Mouse (Mus musculus): ENCODE results near the gene Ndufb10. TPM values are rescaled to one million over a fixed set of nuclear protein-coding genes. Genes with fewer than 3 reads are reported as not detected.

The Ndufb10 gene
- polyA plus RNA-seq, 1 experiment from 2014 or later: 223 TPM

DNA sequence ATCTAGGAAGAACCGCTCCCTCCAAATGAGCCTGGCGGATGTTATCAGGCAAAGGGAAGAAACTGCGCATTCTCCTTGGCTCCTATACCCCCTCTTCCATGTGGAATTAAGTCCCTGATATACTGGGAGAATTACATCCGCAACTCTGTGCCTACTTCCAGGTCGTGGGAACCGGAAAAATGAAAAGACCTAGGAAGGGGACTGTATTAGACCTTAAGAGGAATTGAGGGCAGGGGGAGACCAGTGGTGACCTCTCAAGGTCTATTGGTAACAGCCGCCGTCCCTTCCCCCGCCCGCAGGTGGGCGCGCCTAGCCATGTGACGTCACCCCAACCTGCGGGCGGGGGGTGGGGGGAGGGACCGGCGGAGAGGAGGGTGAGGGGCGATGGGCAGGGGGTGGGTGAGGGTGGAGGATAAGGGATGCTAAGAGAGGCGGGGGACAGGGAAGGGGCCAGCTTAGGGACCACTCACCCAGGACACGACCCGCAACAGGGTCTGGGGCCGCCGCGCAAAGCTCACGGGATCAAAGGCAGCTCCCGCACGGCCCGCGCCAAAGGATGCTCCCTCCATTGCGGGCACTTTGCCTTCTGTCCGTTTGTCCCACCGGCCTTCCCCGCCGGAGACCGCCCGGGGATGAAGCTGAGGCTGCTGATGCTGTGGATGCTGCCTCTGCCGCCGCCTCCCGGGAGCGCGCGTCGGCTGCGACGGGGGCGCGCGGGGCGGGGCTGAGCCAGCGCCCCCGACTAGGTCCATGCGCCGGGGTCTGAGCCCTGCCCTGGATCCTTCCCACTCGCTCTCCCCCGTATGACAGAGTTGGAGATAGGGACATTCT, 34.8 kb downstream of the Ndufb10 start, which contains the start of gene Syngr3:
Syngr3 (minus strand) TSS at position 705 of the 831 bp plus-strand sequence.
- H3K9ac ChIP-seq (ENCODE audit: low read depth, low read length): peak within 1 kb of the TSS; percentile 71
- H3K4me1 ChIP-seq (replicated peaks; ENCODE audit: control insufficient read depth, insufficient read depth, low read length): peaks cover 8% of the 10 kb centered on the region; the same call in 1 of the 2 replicates
- no peaks in the 10 kb centered on the region for H3K36me3 ChIP-seq (ENCODE audit: control insufficient read depth, insufficient read depth, low read length)
- peaks cover 36% of the 10 kb centered on the region for H3K27me3 ChIP-seq (ENCODE audit: control insufficient read depth, insufficient read depth, low read length)
- no peaks in the 10 kb centered on the region for H3K9me3 ChIP-seq (ENCODE audit: control insufficient read depth, low read length)
- DNase-seq (ENCODE audit: low spot score) (peak; percentile 68), ATAC-seq (ENCODE audit: low FRiP score) (peak; percentile 31; the same call in 1 of the 2 replicates)
- peak within 1 kb of the TSS; percentile 68 for H3K4me3 ChIP-seq (ENCODE audit: low read depth, low read length)
- H3K27ac ChIP-seq (ENCODE audit: low read depth, low read length): no peak within 1 kb of the TSS; the same call in 1 of the 2 replicates
- peak within 1 kb of the TSS; percentile 85 for H3K4me2 ChIP-seq (replicated peaks; ENCODE audit: low read depth, low read length)
- under 1% methylated on average over 52 of the region's 55 CpGs for WGBS

DNA sequence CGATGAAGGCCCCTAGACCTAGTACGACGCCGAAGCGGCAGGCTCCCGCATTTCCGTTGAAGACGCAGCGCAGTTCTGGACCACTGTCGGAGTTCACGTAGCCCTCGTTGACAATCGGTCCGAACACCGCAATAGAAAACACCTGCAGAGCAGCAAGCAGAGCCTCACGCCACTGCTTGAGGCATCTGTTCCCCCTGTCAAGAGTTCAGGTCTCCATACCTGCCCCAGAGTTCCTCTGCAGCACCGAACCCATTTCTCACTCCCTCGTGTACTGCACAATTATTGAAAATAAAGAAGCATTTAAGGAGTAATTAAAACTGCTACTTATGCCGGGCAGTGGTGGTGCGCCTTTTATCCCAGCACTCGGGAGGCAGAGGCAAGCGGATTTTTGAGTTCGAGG, 36.7 kb downstream of the Ndufb10 start:
- no peak for DNase-seq (ENCODE audit: low spot score)
- Histone ChIP-seq H3K27ac (ENCODE audit: low read depth, low read length) (no peak overlapping the region), H3K36me3 (ENCODE audit: control insufficient read depth, insufficient read depth, low read length) (no peaks in the 10 kb centered on the region), H3K4me3 (ENCODE audit: low read depth, low read length) (peak overlapping the region; percentile 27), H3K4me1 (replicated peaks; ENCODE audit: control insufficient read depth, insufficient read depth, low read length) (peaks cover 8% of the 10 kb centered on the region; the same call in 1 of the 2 replicates), H3K9me3 (ENCODE audit: control insufficient read depth, low read length) (no peaks in the 10 kb centered on the region), H3K9ac (ENCODE audit: low read depth, low read length) (0 out of 2 replicates have a peak overlapping the region, but pooled peaks have one; percentile 23), H3K27me3 (ENCODE audit: control insufficient read depth, insufficient read depth, low read length) (peaks cover 36% of the 10 kb centered on the region), H3K4me2 (replicated peaks; ENCODE audit: low read depth, low read length) (peak overlapping the region; percentile 36)
- ATAC-seq (ENCODE audit: low FRiP score): no peak
- WGBS: 20% methylated on average over 23 of the region's 23 CpGs

DNA sequence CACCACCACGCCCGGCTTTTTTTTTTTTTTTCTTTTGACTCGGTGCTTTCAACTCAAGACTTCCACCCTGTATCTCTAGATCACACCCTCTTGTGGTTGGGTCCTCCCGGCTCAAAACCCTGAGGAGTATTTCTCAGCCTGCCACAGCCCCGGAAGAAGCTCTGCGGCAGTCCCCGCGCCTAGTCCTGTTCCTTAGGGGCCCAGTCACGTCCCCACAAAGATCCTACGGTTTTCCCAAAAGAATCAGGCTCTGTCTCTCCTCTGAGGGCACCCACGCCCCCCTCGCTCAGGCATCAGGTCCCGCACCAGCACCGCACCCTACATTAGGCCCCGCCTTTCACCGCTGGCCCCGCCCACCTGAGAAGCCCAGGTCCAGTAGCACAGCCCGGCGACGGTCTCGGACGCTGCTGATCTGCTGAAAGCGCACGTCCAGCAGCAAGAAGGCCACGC, 37.1 kb downstream of the Ndufb10 start:
- Histone ChIP-seq H3K9me3 (ENCODE audit: control insufficient read depth, low read length) (no peaks in the 10 kb centered on the region), H3K9ac (ENCODE audit: low read depth, low read length) (0 out of 2 replicates have a peak overlapping the region, but pooled peaks have one; percentile 23), H3K4me1 (replicated peaks; ENCODE audit: control insufficient read depth, insufficient read depth, low read length) (peaks cover 8% of the 10 kb centered on the region; the same call in 1 of the 2 replicates), H3K27ac (ENCODE audit: low read depth, low read length) (no peak overlapping the region), H3K4me3 (ENCODE audit: low read depth, low read length) (peak overlapping the region; percentile 27), H3K27me3 (ENCODE audit: control insufficient read depth, insufficient read depth, low read length) (peaks cover 36% of the 10 kb centered on the region), H3K4me2 (replicated peaks; ENCODE audit: low read depth, low read length) (peak overlapping the region; percentile 36), H3K36me3 (ENCODE audit: control insufficient read depth, insufficient read depth, low read length) (no peaks in the 10 kb centered on the region)
- DNase-seq (ENCODE audit: low spot score): peak; percentile 62
- ATAC-seq (ENCODE audit: low FRiP score): peak; percentile 37; the same call in 1 of the 2 replicates
- WGBS: 2% methylated on average over 25 of the region's 25 CpGs

DNA sequence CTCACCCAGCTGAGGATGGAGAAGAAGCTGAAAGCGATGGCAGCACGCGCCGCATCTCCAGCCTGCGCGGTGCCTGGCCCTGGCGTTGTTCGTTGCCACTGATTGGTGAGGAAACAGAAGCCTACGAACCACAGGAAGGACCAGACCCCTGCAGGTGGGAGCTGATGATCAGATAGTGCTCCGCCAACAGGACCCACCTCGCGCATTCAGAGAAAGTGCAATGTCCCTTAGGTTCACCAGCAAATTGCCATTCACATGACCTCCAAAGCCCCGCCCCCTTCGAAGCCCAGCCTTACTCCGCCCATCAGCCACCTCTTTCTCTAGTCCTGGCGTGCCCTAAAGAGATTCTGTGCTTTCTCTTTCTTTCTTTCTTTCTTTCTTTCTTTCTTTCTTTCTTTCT, 37.8 kb downstream of the Ndufb10 start:
- ATAC-seq (ENCODE audit: low FRiP score): no peak
- Histone ChIP-seq H3K4me2 (replicated peaks; ENCODE audit: low read depth, low read length) (0 out of 2 replicates have a peak overlapping the region, but pooled peaks have one; percentile 5), H3K27me3 (ENCODE audit: control insufficient read depth, insufficient read depth, low read length) (peaks cover 36% of the 10 kb centered on the region), H3K27ac (ENCODE audit: low read depth, low read length) (no peak overlapping the region), H3K36me3 (ENCODE audit: control insufficient read depth, insufficient read depth, low read length) (no peaks in the 10 kb centered on the region), H3K4me3 (ENCODE audit: low read depth, low read length) (no peak overlapping the region), H3K9me3 (ENCODE audit: control insufficient read depth, low read length) (no peaks in the 10 kb centered on the region), H3K9ac (ENCODE audit: low read depth, low read length) (no peak overlapping the region), H3K4me1 (replicated peaks; ENCODE audit: control insufficient read depth, insufficient read depth, low read length) (peaks cover 8% of the 10 kb centered on the region; the same call in 1 of the 2 replicates)
- 26% methylated on average over 16 of the region's 16 CpGs for WGBS
- DNase-seq (ENCODE audit: low spot score): peak; percentile 68

- H3K9me3 ChIP-seq (ENCODE audit: control insufficient read depth, low read length): no peaks in the 10 kb centered on the region
- no peak for DNase-seq (ENCODE audit: low spot score)
- peaks cover 14% of the 10 kb centered on the region for H3K36me3 ChIP-seq (ENCODE audit: control insufficient read depth, insufficient read depth, low read length)
- H3K4me3 ChIP-seq (ENCODE audit: low read depth, low read length): no peak overlapping the region
- no peak overlapping the region for H3K9ac ChIP-seq (ENCODE audit: low read depth, low read length)
- H3K4me2 ChIP-seq (replicated peaks; ENCODE audit: low read depth, low read length): no peak overlapping the region
- WGBS: 95% methylated on average over 24 of the region's 24 CpGs
- no peak overlapping the region for H3K27ac ChIP-seq (ENCODE audit: low read depth, low read length)
- H3K27me3 ChIP-seq (ENCODE audit: control insufficient read depth, insufficient read depth, low read length): no peaks in the 10 kb centered on the region
- ATAC-seq (ENCODE audit: low FRiP score): no peak
- no peaks in the 10 kb centered on the region for H3K4me1 ChIP-seq (replicated peaks; ENCODE audit: control insufficient read depth, insufficient read depth, low read length)
These were observed 46.7 kb downstream of the Ndufb10 start for GRCm38 (mm10) chr17:24677500-24678080.

- Histone ChIP-seq H3K27me3 (ENCODE audit: control insufficient read depth, insufficient read depth, low read length) (no peaks in the 10 kb centered on the region), H3K27ac (ENCODE audit: low read depth, low read length) (no peak overlapping the region), H3K36me3 (ENCODE audit: control insufficient read depth, insufficient read depth, low read length) (peaks cover 14% of the 10 kb centered on the region), H3K4me2 (replicated peaks; ENCODE audit: low read depth, low read length) (no peak overlapping the region), H3K9ac (ENCODE audit: low read depth, low read length) (no peak overlapping the region), H3K9me3 (ENCODE audit: control insufficient read depth, low read length) (no peaks in the 10 kb centered on the region), H3K4me1 (replicated peaks; ENCODE audit: control insufficient read depth, insufficient read depth, low read length) (no peaks in the 10 kb centered on the region; the same call in 1 of the 2 replicates), H3K4me3 (ENCODE audit: low read depth, low read length) (no peak overlapping the region)
- 94% methylated on average over 5 of the region's 5 CpGs for WGBS
- ATAC-seq (ENCODE audit: low FRiP score) (no peak), DNase-seq (ENCODE audit: low spot score) (no peak)
These were observed 47.4 kb downstream of the Ndufb10 start for GRCm38 (mm10) chr17:24676877-24677276.

GRCm38 (mm10) chr17:24676187-24676586, 48.1 kb downstream of the Ndufb10 start:
- no peak overlapping the region for H3K4me3 ChIP-seq (ENCODE audit: low read depth, low read length)
- ATAC-seq (ENCODE audit: low FRiP score) (no peak), DNase-seq (ENCODE audit: low spot score) (peak; percentile 79)
- no peaks in the 10 kb centered on the region for H3K27me3 ChIP-seq (ENCODE audit: control insufficient read depth, insufficient read depth, low read length)
- peaks cover 14% of the 10 kb centered on the region for H3K36me3 ChIP-seq (ENCODE audit: control insufficient read depth, insufficient read depth, low read length)
- H3K4me2 ChIP-seq (replicated peaks; ENCODE audit: low read depth, low read length): no peak overlapping the region
- H3K27ac ChIP-seq (ENCODE audit: low read depth, low read length): no peak overlapping the region
- 64% methylated on average over 2 of the region's 2 CpGs for WGBS
- H3K9me3 ChIP-seq (ENCODE audit: control insufficient read depth, low read length): no peaks in the 10 kb centered on the region
- no peak overlapping the region for H3K9ac ChIP-seq (ENCODE audit: low read depth, low read length)
- peaks cover 3% of the 10 kb centered on the region for H3K4me1 ChIP-seq (replicated peaks; ENCODE audit: control insufficient read depth, insufficient read depth, low read length)

DNA sequence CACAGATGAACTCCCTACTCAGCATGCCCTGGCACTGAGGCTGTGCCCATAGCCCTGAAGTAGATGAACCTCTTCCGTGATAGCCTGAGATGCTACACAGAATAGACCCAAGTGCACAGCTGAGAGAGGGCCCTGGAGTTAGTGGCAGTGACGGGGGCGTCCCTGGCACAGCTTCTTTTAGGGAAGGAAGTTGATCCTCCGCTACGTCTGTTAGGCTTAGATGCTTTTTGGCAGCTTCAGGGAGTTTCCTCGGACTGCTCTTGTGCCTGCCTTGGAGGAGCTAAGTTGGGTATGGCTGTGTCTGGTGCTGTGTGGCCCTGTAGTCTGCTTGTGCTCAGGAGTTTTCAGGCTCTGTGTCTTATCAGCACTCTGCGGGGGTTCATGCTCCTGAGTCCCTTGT, 50.0 kb downstream of the Ndufb10 start:
- H3K9me3 ChIP-seq (ENCODE audit: control insufficient read depth, low read length): no peaks in the 10 kb centered on the region
- DNase-seq (ENCODE audit: low spot score): no peak
- no peak overlapping the region for H3K9ac ChIP-seq (ENCODE audit: low read depth, low read length)
- WGBS: 85% methylated on average over 7 of the region's 7 CpGs
- no peak for ATAC-seq (ENCODE audit: low FRiP score)
- H3K36me3 ChIP-seq (ENCODE audit: control insufficient read depth, insufficient read depth, low read length): peaks cover 7% of the 10 kb centered on the region
- H3K27me3 ChIP-seq (ENCODE audit: control insufficient read depth, insufficient read depth, low read length): no peaks in the 10 kb centered on the region
- H3K4me2 ChIP-seq (replicated peaks; ENCODE audit: low read depth, low read length): no peak overlapping the region
- H3K4me1 ChIP-seq (replicated peaks; ENCODE audit: control insufficient read depth, insufficient read depth, low read length): peaks cover 3% of the 10 kb centered on the region
- H3K4me3 ChIP-seq (ENCODE audit: low read depth, low read length): no peak overlapping the region
- no peak overlapping the region for H3K27ac ChIP-seq (ENCODE audit: low read depth, low read length)
